Mouse (Mus musculus) kidney, embryonic 14.5 days (tissue): Measurements from ENCODE around the gene Duoxa1. TPM values are rescaled to one million over a fixed set of nuclear protein-coding genes. Genes with fewer than 3 reads are reported as not detected.
"Not testable (repeated sequence)": the region's sequence is repeated elsewhere in the genome, so short reads cannot be mapped to it uniquely, and the experiment has no call there.

ENCODE experiments used
- ATAC-seq: fragments of 200-750 bp; cut with Nextera tagmentation; 2 replicates; pipeline ENCODE4 v1.8.0; 2017; ENCODE audit warnings: moderate number of reproducible peaks, mild to moderate bottlenecking, moderate TSS enrichment, moderate library complexity; ENCODE audit not compliant: low FRiP score, low TSS enrichment
- H3K27ac ChIP-seq: fragments of 300-500 bp; sonication (generic); 2 replicates; pipeline ENCODE4 v1.5.1; 2014; ENCODE audit warnings: low read depth, mild to moderate bottlenecking, low read length, moderate library complexity, mixed read lengths
- H3K27me3 ChIP-seq: fragments of 300-500 bp; sonication (generic); 2 replicates; pipeline ENCODE4 v1.6.1; 2014; ENCODE audit warnings: mild to moderate bottlenecking, low read length; ENCODE audit not compliant: control insufficient read depth, insufficient read depth
- H3K36me3 ChIP-seq: fragments of 300-500 bp; sonication (generic); 2 replicates; pipeline ENCODE4 v1.6.1; 2014; ENCODE audit warnings: low read length, mixed read lengths; ENCODE audit not compliant: control insufficient read depth, insufficient read depth
- H3K4me1 ChIP-seq: fragments of 300-500 bp; sonication (generic); 2 replicates; pipeline ENCODE4 v1.6.1; 2014; ENCODE audit warnings: low read length, mixed read lengths; ENCODE audit not compliant: control insufficient read depth, insufficient read depth
- H3K4me2 ChIP-seq: fragments of 300-500 bp; sonication (generic); replicated peaks from 2 replicates; pipeline ENCODE4 v1.6.1; 2014; ENCODE audit warnings: low read depth, mild to moderate bottlenecking, low read length
- H3K4me3 ChIP-seq: fragments of 300-500 bp; sonication (generic); 2 replicates; pipeline ENCODE4 v1.5.1; 2014; ENCODE audit warnings: mild to moderate bottlenecking, low read length
- H3K9ac ChIP-seq: fragments of 300-500 bp; sonication (generic); 2 replicates; pipeline ENCODE4 v1.6.1; 2014; ENCODE audit warnings: low read depth, mild to moderate bottlenecking, low read length, moderate library complexity
- H3K9me3 ChIP-seq: fragments of 300-500 bp; sonication (generic); 2 replicates; pipeline ENCODE4 v1.6.1; 2016; ENCODE audit warnings: low read length; ENCODE audit not compliant: control insufficient read depth
- WGBS: fragments of 180-500 bp; shearing (Covaris S2); extraction: QIAGEN DNeasy Blood & Tissue Kit; methylation state at CpG from one replicate; pipeline ENCODE4 v1.1.7; 2014; 5-methylcytosine and 5-hydroxymethylcytosine counted together
- polyA plus RNA-seq: library from polyadenylated mRNA; unstranded; fragments of >200 nt; fragmentation: Nextera tagmentation; extraction: Ambion mirVana; gene quantifications from 2 replicates; pipeline ENCODE4 v1.2.1, GENCODE M21; 2014

Gene Duoxa1
- polyA plus RNA-seq, 1 experiment from 2014 or later: not detected

DNA sequence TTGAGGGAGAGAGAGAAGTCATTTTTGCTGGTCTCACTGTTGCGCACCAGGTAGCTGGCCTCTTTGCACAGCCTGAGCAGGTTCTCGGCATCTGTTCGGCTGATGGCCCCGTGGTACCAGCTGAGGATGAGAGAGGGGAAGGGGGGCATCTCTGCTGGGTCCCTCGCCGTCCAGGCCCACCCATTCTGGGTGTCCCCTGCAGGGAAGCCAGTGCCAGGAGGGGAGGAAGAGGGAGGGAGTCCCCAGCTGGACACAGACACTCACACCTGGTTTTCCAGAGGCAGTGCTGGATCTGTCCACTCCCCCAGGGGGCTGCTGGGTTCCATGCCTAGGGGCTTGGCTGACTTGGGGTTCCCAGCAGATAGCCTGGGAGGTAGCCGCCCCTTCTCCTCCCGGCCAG lies 40.2 kb upstream of the Duoxa1 start:
- Histone ChIP-seq H3K4me1 (peaks cover 17% of the 10 kb centered on the region), H3K4me2 (no peak overlapping the region), H3K27ac (no peak overlapping the region), H3K27me3 (no peaks in the 10 kb centered on the region), H3K36me3 (peaks cover 25% of the 10 kb centered on the region; the same call in 1 of the 2 replicates), H3K9me3 (no peaks in the 10 kb centered on the region), H3K4me3 (no peak overlapping the region), H3K9ac (no peak overlapping the region)
- WGBS: 81% methylated on average over 8 of the region's 8 CpGs
- ATAC-seq: no peak

DNA sequence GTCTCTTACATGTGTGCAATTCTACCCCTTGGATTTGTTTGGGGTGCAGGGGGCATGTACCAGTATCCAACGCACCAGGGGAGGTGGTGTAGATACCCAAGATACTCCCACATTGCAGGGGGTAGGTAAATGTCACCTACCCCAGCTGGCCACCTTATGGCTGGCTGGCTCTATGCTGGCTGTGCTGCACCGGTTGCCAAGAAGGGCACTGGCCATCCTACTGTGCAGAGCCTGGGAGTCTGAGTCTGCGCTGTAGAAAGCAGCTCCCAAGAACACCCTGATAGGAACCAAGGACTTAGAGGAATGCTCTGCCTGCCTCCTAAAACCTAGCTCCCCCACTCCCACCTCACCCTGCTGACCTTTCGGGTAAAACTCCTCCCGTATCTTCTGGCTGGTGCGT lies 39.5 kb upstream of the Duoxa1 start:
- no peak overlapping the region for H3K9ac ChIP-seq
- peaks cover 17% of the 10 kb centered on the region for H3K4me1 ChIP-seq
- H3K9me3 ChIP-seq: no peaks in the 10 kb centered on the region
- no peak overlapping the region for H3K4me3 ChIP-seq
- no peak for ATAC-seq
- 53% methylated on average over 6 of the region's 6 CpGs for WGBS
- H3K27me3 ChIP-seq: no peaks in the 10 kb centered on the region
- H3K36me3 ChIP-seq: peaks cover 25% of the 10 kb centered on the region; the same call in 1 of the 2 replicates
- H3K27ac ChIP-seq: no peak overlapping the region
- no peak overlapping the region for H3K4me2 ChIP-seq

- no peak for ATAC-seq
- Histone ChIP-seq H3K4me2 (no peak overlapping the region), H3K4me1 (peaks cover 19% of the 10 kb centered on the region), H3K9me3 (no peaks in the 10 kb centered on the region), H3K4me3 (no peak overlapping the region), H3K27ac (no peak overlapping the region), H3K9ac (no peak overlapping the region), H3K36me3 (peaks cover 20% of the 10 kb centered on the region; the same call in 1 of the 2 replicates), H3K27me3 (no peaks in the 10 kb centered on the region)
- 59% methylated on average over 4 of the region's 4 CpGs for WGBS
Observed at GRCm38 (mm10) chr2:122351931-122352329, 38.4 kb upstream of the Duoxa1 start.

- no peak overlapping the region for H3K27ac ChIP-seq
- ATAC-seq: no peak
- no peak overlapping the region for H3K9ac ChIP-seq
- no peaks in the 10 kb centered on the region for H3K27me3 ChIP-seq
- H3K36me3 ChIP-seq: peaks cover 15% of the 10 kb centered on the region; the same call in 1 of the 2 replicates
- H3K4me2 ChIP-seq: no peak overlapping the region
- H3K4me3 ChIP-seq: no peak overlapping the region
- H3K4me1 ChIP-seq: peaks cover 19% of the 10 kb centered on the region
- WGBS: 75% methylated on average over 5 of the region's 5 CpGs
- H3K9me3 ChIP-seq: no peaks in the 10 kb centered on the region
Observed at GRCm38 (mm10) chr2:122351156-122351930, 37.8 kb upstream of the Duoxa1 start.

- peak; percentile 53 for ATAC-seq
- Histone ChIP-seq H3K9me3 (no peaks in the 10 kb centered on the region), H3K4me2 (peak overlapping the region; percentile 76), H3K27ac (peak overlapping the region; percentile 92), H3K4me1 (peaks cover 19% of the 10 kb centered on the region), H3K9ac (peak overlapping the region; percentile 75), H3K27me3 (no peaks in the 10 kb centered on the region), H3K4me3 (peak overlapping the region; percentile 62), H3K36me3 (peaks cover 15% of the 10 kb centered on the region; the same call in 1 of the 2 replicates)
- 10% methylated on average over 14 of the region's 14 CpGs for WGBS
Observed at GRCm38 (mm10) chr2:122349136-122349785, 35.7 kb upstream of the Duoxa1 start.

DNA sequence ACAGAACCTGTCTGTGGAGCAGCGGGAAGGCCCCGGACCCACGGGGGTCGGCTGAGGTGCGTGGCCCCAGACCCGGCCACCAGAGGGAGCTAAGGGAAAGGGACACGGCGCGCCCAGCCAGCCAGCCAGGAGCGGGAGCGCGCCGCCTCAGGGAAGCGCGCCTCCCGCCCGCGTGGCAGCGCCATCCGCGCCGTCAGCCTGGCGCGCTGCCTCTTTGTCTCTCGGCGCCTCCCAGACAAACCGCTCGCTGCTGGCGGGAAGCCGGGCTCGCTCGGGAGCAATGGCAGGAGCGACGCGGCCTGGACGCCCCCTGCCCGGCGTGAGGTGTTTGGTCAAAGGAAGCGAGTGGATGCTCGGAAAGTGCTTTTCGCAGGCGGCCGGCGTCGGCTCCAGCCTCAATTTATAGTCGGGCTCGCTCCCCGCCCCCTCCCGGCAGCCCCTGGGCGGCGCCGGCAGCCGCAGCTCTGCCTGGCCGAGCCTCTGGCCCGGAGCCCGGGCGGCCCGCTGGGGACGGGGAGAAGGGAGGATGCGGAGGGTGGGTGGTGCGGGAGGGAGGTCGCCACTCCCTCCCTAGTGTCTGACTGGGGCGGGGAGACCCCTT lies 35.1 kb upstream of the Duoxa1 start:
- H3K27ac ChIP-seq: peak overlapping the region; percentile 92
- peaks cover 11% of the 10 kb centered on the region; the same call in 1 of the 2 replicates for H3K36me3 ChIP-seq
- under 1% methylated on average over 54 of the region's 63 CpGs for WGBS
- no peaks in the 10 kb centered on the region for H3K27me3 ChIP-seq
- H3K9me3 ChIP-seq: no peaks in the 10 kb centered on the region
- ATAC-seq: peak; percentile 92
- peak overlapping the region; percentile 62 for H3K4me3 ChIP-seq
- H3K9ac ChIP-seq: peak overlapping the region; percentile 75
- peaks cover 19% of the 10 kb centered on the region for H3K4me1 ChIP-seq
- peak overlapping the region; percentile 76 for H3K4me2 ChIP-seq

DNA sequence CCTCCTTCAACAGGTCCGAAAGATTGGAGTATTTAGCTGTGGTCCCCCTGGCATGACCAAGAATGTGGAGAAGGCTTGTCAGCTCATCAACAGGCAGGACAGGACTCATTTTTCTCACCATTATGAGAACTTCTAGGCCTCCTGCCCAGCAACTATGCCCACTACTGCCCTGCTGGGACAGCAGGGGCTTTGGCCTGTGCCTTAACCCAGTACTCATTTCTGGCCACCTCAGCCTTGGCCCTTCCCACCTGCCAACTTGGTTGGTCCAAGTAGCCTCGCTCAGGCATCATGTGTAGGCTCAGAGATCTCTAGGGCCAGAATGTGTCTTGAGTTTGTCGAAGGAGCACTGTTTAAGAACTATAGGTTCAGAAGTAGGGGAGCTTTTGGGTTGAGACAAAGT lies 33.7 kb upstream of the Duoxa1 start:
- no peak overlapping the region for H3K27ac ChIP-seq
- H3K9ac ChIP-seq: no peak overlapping the region
- WGBS: 96% methylated on average over 3 of the region's 3 CpGs
- H3K4me1 ChIP-seq: peaks cover 15% of the 10 kb centered on the region
- H3K9me3 ChIP-seq: no peaks in the 10 kb centered on the region
- H3K4me2 ChIP-seq: no peak overlapping the region
- H3K36me3 ChIP-seq: peaks cover 4% of the 10 kb centered on the region; the same call in 1 of the 2 replicates
- no peak for ATAC-seq
- H3K27me3 ChIP-seq: no peaks in the 10 kb centered on the region
- no peak overlapping the region for H3K4me3 ChIP-seq

DNA sequence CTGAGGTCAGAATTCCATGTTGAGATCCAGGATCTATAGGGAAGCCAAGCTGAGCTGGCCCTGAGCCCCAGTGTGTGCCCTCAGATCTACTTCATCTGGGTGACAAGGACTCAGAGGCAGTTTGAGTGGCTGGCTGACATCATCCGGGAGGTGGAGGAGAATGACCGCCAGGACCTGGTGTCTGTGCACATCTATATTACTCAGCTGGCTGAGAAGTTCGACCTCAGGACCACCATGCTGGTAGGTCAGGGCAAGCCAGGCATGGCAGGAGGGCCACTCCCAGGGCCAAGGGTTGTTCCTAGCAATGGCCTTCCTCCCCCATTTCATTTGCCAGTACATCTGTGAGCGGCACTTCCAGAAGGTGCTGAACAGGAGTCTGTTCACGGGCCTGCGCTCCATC lies 32.6 kb upstream of the Duoxa1 start:
- not testable (repeated sequence) for H3K36me3 ChIP-seq, H3K9ac ChIP-seq, H3K4me3 ChIP-seq, H3K9me3 ChIP-seq, H3K4me2 ChIP-seq, ATAC-seq, H3K27me3 ChIP-seq, H3K27ac ChIP-seq
- peaks cover 12% of the 10 kb centered on the region; the same call in 1 of the 2 replicates for H3K4me1 ChIP-seq
- WGBS: 84% methylated on average over 6 of the region's 6 CpGs
